Mouse (Mus musculus): ENCODE results near the gene Synj1.

DNA sequence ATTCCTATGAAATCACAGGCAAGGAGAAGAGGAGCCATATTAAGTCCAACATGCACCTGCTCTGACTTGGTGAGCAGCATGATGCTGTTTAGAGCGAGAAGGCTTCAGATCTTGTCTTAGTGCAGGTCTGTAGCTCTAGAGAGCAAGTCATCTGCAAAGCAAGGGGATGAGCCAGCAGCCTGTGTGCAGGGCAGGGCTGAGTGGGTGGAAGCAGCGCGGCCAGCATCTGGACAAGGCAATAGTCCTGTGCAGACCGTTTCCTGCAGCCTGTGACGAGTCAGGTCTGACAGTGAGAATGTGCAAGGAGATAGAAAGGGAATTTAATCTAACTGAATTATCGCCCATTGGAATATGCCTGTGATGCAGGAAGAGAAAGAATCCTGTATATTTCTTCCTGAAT is 40.1 kb downstream of the Synj1 start:
- TF ChIP-seq POLR2A (IDR thresholded peaks at IDR 0.05; ENCODE audit: insufficient read length, low read depth) = no peak
- TF ChIP-seq TCF12 (IDR thresholded peaks at IDR 0.05; ENCODE audit: insufficient read depth, poor library complexity, severe bottlenecking) = no peak
- TF ChIP-seq MYOD1 (IDR thresholded peaks at IDR 0.05; ENCODE audit: control insufficient read depth in 1 of 3, insufficient read length in 2 of 3, low read depth in 2 of 3) = no peak
- TF ChIP-seq POLR2AphosphoS2 (IDR thresholded peaks at IDR 0.05; ENCODE audit: insufficient read length, low read depth) = no peak
- no peak for TF ChIP-seq MAX (IDR thresholded peaks at IDR 0.05; ENCODE audit: low read depth)
- no peak for TF ChIP-seq E2F4 (IDR thresholded peaks at IDR 0.05; ENCODE audit: insufficient read depth)
- no peak for TF ChIP-seq USF1 (IDR thresholded peaks at IDR 0.05; ENCODE audit: low read depth)
- no peak for TF ChIP-seq REST (IDR thresholded peaks at IDR 0.05; ENCODE audit: insufficient read depth, insufficient read length)
- no peak for TF ChIP-seq MYOG (IDR thresholded peaks at IDR 0.05; ENCODE audit: control insufficient read depth in 1 of 3, insufficient read depth in 1 of 3, insufficient read length in 2 of 3, low read depth in 2 of 3)

Measured in myocyte (in vitro differentiated cells).